Mouse (Mus musculus) yolk sac, embryonic 10.5 days (tissue): ENCODE results near the gene Prokr2.
"Not testable (repeated sequence)": the region's sequence is repeated elsewhere in the genome, so short reads cannot be mapped to it uniquely, and the experiment has no call there.

Source experiments
- DNase-seq: peaks from one replicate; pipeline ENCODE4 v3.0.0-alpha.2; 2017; ENCODE audit warnings: low spot score

The Prokr2 gene

DNA sequence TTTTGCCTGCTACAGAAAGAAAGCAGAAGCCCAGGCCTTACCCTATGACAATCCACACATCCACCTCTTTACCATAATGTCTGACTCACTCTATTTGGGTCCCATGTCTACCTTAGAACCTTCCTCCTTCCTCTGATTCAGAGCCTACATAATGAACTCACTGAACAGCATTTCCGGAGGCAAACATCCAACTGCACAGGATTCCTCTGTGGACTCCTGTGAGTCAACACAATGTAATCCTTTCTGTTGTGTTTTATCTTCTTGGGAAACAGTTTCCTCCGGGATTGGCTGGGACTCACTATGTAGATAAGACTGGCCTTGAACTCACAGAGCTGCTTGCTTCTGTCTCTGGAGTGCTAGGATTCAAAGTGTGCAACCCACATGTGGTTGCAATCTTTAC is 44.9 kb downstream of the Prokr2 start:
- no peak for DNase-seq

DNA sequence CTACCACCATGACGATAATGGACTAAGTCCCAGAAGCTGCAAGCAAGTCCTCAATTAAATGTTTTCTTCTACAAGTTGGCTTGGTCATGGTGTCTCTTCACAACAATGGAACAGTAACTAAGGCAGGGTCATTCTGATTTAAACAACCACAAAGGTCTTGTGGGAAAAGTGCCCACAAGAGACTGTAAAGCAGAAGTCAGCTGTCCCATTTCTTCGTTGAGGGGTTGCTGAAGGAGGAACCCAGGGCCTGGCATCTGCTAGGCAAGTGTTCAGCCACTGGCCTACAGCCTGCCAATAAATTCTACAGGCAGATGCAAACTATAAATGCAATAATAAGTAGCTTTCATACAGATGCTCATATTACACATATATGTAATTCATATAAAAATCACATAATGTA is 48.0 kb downstream of the Prokr2 start:
- no peak for DNase-seq

DNA sequence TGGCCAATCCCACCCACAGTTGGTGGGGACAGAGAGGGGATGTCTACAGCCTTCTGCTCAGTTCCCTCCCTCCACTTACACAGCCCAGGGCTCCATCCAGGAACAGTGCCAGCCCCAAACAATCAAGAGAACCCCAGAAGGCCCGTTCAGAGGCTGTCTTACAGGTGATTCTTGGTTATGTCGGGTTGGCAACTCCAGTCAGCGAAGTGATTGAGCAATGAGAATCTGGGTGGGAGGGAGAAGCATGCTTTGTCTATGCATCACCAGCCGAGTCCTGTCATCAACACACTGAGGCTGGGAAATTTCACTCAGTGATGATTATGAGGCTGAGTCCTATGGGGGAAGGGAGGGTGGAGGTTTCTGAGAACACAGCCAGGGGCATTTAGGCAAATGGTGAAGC is 61.7 kb downstream of the Prokr2 start:
- no peak for DNase-seq

DNA sequence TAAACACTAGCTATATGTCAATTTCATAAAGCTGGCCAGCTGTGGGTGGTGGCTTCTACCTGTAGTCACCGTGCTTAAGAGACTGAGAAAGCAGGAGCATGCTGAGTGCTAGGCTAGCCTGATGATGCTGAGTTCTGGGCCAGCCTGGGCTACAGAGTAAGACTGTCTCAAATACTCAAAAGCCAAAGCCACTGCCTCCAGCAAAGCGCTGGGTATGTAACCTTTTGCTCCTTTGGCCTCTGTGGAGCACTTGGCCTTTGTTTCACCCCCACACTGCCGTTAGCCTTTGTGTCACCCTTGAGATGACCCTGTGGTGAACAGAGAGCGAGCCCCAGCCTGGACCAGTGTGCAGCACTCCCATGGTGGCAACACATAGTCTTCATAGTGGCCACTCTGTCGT is 64.7 kb downstream of the Prokr2 start:
- no peak for DNase-seq

DNA sequence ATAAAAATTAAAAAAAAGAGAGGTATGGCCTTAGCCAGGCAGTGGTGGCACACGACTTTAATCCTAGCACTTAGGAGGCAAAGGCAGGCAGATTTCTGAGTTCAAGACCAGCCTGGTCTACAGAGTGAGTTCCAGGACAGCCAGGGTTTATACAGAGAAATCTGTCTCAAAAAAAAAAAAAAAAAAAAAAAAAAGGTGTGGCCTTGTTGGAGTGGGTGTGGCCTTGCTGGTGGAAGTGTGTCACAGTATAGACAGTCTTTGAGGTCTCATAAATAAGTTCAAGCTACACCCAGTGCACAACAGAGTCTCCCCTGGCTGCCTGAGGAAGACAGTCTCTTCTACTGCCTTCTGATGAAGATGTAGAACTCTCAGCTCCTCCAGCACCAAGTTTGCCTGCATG is 68.1 kb downstream of the Prokr2 start:
- DNase-seq: no peak

DNA sequence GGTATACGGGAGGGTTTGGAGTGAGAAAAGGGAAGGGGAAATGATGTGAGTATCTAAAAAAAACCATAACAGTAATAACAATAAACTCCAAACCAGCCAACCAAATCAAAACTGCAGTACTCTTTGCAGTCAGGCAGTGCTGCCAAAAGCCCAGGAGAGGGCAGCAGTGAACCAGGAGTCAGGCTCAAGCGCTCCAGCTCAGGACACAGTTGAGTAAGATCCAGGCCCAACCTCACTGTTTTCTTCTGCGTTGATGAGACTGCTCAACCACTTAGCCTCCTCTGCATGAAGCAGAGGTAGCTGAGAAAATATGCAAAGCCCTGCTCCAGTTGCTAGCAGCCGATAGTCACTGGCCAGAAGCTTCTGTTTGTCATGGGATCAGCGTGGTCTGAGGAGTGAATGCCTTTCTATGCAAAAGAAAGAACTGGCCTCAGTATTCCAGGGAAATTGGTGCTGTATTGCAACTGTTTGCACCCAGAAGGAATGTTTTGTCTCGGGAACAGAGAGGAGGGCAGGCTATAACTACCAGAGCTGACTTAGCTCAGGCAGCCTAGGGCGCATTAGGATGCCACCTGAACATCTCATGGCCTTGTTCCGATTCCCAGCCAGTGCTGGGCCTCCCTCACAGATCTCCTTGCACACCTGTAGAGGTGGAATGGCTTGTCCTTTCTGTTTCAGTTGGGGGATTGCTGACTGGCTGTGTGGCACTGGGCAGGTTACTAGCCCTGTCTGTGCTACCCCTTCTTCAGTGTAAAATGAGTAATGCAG is 69.0 kb downstream of the Prokr2 start:
- DNase-seq: peak; percentile 36

DNA sequence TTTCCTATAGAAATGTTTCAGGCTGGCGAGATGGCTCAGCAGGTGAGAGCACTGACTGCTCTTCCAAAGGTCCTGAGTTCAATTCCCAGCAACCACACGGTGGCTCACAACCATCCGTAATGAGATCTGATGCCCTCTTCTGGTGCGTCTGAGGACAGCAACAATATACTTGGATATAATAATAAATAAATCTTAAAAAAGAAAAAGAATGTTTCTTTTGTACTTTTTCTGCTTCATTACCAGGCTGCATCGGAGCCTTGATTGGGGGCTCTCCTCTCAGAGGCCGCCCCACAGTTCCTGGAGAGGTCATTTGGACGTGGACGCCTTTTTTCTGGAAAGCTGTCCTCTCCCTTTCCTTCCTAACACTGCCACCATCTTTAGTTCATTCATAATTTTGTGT is 71.2 kb downstream of the Prokr2 start:
- not testable (repeated sequence) for DNase-seq

DNA sequence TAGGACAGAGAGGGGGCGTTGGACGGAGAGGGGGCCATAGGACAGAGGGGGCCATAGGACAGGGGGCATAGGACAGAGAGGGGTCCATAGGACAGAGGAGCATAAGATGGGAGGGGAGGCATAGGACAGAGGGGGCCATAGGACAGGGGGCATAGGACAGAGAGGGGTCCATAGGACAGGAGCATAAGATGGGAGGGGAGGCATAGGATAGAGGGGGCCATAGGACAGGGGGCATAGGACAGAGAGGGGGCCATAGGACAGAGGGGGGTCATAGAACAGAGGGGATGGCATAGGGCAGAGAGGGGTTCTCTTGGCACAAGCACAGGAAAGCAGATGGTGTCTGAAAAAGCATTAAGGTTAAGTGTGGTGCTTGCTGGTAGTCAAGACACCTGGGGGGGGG is 71.7 kb downstream of the Prokr2 start:
- DNase-seq: no peak

DNA sequence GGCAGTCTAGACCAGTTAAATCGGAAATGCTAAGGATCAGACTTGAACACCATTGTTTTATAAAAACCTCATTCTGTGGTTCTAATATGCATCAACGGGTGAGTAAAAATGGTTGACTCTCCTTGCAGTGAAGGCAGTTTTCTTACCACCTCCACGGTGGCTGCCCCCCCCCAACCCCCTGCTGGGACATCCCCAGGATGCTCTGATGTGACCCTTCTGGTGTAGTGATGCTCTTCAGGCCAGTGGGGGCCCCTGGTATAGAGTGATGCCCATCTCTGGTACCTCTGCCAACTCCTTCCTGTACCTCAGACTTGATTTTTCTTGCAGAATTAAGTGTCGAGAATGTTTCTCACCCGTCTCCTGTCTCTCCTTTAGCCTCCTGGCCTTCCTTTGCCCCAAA is 72.6 kb downstream of the Prokr2 start:
- no peak for DNase-seq

DNA sequence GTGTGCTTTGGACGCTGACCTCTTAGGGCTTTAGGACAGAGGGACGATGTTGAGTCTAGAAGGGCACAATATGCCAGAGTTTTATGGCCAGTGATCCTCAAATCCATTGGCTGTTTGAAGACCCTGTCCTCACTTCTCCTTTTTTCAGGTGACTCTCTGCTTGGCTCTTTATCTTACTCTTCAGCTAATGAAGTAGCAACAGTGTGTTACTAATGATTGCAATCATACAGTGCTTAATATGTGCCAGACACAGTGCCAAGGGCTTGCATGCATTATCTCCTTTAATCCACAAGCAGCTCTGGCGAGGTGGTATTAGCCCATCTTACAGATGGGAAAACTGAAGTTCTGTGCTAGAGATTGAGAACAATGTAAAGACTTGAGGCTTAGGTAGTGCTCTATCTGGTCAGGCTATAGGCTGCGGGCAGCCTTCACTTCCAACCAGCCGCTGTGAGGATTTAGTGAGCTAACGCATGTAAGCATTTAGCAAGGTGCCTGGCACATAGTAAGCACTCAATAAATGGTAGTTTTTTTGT is 75.8 kb downstream of the Prokr2 start:
- DNase-seq: no peak

DNA sequence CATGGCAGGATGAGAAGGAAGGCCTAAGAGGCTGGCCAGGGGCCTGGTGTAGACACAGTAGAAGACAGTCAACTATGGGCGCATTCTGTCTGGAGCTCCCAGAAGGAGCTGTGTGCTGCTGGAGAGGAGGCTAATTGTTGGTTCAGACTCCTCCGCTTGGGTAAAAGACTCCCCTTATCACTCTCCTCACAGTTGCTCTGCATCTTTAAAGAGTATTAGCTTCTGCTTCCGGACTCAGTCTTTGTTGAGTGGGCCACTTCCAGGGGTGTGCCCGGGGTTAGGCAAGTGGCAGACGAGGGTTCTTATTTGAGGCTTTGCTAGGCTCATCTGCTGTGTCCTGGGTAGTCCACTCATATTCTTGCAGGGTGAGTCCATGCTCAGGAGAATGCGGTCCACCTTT is 76.4 kb downstream of the Prokr2 start:
- DNase-seq: no peak

DNA sequence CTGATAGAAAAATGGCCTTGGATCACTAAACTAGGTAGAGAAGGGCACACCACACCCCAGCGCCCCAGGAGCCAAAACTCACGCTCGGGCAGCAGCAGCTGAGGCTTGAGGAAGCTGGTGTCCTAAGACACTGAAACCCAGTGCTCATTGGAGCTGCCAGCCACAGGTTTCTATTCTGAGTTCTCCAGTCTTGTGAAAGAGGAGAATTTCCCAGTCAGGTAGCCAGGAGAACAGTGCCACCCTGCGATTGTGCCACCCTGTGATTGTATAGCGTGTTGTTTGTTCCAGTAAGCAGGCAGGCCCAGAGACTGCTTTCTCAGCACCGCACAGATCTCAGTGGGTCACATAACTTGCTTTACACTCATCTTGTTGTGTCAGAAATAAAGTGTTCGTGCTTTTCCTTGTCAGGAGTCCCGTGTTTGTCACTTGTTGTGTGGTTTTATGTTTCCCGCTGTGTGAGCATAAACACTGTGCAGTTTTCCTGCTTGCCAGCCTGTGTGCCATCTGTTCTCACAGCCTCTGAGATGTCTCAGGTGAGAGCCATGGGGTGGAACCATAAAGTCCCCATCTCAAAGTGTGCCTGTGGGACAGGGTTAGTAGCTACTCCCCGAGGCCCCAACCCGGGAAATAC is 77.9 kb downstream of the Prokr2 start:
- DNase-seq: no peak

DNA sequence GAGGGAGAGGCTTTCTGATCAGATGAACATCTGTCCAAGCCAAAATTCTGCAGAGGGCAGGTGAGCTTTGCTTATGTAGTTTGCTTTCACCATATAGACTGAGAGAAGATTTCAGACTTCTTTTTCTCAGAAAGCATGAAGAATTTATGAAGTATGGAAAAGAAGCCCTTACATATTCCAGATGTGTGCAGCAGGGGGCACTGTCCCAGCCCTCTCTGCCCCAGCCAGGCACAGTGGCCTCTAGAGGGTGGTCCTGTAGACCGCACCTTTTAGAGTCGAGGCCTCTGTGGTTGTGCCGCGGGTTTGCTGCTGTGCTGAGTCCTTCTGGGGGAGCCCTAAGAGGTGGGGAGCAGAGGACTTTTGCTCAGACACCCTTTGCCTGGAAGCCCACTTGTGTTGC is 79.3 kb downstream of the Prokr2 start:
- no peak for DNase-seq

DNA sequence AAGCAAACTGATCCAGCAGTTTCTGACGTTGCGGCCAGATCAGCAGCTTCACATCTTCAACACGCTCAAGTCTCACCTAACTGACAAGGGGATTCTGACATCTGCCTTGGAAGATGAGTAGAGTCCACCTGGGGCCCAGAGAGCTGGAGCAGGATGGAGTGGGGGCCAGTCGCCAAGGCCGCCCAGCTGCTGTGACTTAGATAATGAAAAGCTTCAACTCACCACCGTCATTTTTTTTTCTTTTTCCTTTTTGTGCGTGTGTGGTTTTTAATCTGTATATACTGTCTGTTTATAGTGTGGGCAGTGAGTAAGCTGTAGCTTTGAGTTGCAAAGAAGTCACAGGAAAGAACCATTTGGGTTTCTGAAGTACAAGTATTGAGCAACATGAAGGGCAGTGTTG is 80.1 kb downstream of the Prokr2 start:
- DNase-seq: no peak

DNA sequence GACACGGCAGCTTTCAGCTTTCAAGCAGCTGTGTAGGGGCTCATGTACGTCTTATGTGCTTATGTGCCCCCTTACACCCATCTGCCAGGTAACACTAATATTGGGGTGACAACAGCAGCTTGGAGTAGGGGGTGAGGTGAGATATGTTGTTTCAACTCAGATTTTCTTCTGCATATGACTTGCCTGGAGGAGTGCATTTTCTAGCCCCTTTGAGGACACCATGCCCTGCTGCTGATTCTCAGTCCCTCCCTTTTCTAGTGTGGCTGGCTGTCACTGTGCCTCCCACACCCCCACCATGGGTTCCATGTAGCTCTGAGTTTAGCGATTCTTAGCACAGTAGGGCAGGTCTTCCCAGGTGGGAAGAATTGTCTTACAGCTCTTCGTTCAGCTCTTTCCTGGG is 83.8 kb downstream of the Prokr2 start:
- DNase-seq: no peak

DNA sequence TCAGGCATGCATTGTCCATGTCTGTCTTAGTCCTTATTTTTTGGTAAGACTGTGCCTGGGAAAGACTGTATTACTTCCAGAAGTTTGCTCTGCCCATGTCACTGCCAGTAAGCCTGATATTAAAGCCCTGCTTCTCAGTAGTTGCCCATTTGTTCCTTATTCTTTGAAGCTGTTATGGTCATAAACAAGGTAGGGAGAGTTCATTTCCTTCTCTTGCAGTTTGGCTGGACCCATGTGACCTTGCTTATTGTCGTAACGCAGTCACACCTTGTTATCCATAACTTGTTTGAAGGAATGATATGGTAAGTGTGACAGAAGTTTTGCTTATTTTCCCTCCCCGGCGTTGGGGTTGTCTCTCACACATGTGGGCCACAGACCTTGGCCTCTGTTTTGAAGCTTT is 87.0 kb downstream of the Prokr2 start:
- DNase-seq: no peak

DNA sequence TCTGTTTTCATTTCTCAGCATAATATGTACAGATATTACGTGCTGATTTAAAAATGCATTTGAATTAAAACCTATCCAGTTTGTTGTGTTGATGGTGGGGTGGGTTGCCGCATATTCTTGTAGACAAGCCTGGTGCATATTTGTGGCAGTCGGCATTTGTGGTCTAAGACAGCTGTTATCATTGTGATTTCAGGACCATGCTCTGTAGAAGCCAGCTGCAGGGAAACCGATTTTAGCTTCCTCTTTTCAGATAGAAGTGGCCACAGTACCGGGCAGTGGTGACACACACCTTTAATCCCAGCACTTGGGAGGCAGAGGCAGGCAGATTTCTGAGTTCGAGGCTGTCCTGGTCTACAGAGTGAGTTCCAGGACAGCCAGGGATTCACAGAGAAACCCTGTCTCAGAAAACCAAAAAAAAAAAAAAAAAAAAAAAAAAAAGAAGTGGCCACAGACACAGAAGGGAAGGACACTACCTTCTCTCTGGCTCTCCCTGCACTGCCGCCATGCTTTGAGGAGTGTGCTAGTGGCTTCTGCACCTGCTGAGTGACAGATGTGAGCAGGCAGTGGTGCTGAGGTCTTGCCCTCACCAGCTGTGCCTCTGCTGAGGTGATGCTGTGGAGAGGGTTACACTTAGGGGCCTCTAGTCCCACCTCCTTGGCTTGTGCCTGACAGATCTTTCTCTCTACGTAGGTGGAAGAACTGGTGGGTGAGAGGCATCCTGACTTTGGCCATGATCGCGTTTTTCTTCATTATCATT is 91.4 kb downstream of the Prokr2 start:
- no peak for DNase-seq

DNA sequence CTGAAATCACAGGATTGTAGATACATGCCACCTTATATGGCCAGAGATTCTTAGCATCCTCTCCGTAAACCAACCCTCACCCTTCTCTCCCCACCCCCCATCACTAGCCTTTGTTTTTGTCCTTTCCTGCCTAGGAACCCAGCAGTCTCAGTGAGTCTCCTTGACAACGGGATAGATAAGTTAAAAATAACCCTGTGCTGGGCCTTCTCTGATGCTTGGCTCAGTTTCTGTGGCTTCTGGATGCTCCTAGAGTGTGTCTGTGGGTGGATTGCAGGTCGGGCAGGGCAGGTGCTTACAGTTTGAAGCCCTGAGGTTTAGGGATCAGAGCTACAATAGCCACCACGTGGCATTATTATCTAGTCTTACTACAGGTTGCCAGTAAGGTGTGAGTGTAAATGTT is 93.2 kb downstream of the Prokr2 start:
- DNase-seq: no peak

DNA sequence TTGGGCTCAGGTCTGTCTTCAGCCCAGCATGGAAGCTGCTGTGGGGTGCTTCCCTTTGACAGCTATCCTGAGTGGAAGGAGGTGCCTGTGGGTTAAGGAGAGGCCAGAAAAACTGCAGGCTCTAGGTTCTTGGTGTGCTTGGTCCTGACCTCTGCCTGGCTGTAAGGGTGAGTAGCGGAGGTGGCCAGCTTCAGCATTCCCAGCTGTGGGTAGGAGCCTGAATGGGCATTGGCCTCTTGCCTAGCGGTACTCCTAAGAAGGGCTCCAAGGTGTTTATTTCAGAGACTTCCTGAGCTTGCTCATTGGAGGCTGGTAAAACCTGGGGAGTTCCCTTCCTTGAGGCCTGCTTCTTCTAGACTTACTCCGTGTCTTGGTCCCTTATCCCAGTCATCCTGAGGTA is 94.0 kb downstream of the Prokr2 start:
- DNase-seq: no peak

DNA sequence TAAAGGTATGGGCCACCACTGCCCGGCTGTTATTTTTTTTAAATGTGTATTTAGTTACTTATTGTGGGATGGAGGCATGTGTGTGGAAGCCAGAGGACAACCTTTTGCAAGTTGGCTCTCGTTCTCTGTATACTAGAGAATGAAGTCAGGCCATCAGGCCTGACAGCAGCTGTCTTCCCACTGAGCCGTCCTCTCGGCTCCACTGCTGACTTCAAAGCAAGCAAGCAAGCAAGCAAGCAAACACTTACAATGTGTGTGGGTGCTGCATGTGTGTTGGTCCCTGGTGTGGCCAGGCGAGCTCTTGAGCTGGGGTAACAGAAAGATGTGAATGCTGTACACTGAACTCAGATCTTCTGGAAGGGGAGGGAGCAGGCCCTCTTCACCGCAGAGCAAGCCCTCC is 94.4 kb downstream of the Prokr2 start:
- DNase-seq: no peak

DNA sequence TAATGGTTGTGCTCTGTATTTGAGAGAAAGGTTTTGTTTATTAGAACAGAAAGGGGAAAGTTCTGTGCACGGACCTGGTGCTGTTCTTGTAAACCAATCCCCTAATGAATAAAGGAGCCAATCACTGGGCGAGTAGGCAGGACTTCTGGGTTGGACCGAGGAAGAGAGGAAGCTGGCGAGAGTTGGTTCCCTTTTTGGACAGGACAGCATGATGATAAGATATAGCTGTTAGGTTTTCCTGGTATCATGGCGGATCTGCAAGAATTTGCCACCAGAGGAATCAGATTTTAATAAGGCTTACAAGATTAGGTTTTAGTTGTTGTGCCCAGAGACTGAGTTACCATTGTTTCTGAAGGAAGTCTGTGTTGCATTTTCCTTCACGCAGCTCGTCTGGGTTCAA is 96.0 kb downstream of the Prokr2 start:
- DNase-seq: not testable (repeated sequence)
